Mouse (Mus musculus): ENCODE measurements around the gene Fam81b. TPM values are rescaled to one million over a fixed set of nuclear protein-coding genes. Genes with fewer than 3 reads are reported as not detected.
"Not testable (repeated sequence)": the region's sequence is repeated elsewhere in the genome, so short reads cannot be mapped to it uniquely, and the experiment has no call there.

Fam81b gene
- total RNA-seq (2018; cell fraction: chromatin; rRNA removed) = not detected
- total RNA-seq (2018; cell fraction: cytosol; rRNA removed) = not detected
- total RNA-seq (2018; cell fraction: nucleus; rRNA removed) = not detected
- not detected in 3 replicates for polyA plus RNA-seq (2018)

DNA sequence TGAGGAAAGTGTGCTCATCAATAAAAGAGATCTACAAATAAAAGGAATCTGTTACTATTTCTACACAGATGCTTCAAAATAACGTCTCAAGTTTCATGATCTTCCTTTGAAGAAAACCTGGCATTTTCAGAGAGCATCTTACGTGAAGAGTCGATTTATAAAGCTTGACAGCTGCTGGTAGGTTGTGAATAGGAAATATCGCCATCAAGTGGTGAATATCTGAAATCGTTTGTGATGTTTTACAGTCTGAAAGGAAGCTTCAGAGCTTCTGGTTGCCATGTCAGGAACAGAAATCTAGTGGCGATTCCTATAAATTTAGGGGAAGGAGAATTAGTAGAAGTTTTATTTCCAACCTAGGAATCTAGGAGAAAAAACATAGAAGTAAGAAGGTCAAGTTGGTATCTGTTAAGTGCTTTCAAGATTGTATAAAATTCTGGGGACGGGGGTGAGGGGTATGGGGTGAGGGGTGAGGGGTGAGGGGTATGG is at the start of gene Fam81b:
Gene Fam81b (minus strand): TSS at position 436 of the 486 bp plus-strand sequence.
- H3K4me3 ChIP-seq (ENCODE audit: inconsistent target) = no peak within 1 kb of the TSS
- H3K27ac ChIP-seq = no peak within 1 kb of the TSS
- WGBS (ENCODE audit: missing documents) = 9% methylated on average over 6 of the region's 7 CpGs
- H3K79me2 ChIP-seq (ENCODE audit: inconsistent target) = no peaks in the 10 kb centered on the region
- H3K36me3 ChIP-seq (ENCODE audit: inconsistent target) = no peaks in the 10 kb centered on the region

- H3K79me2 ChIP-seq (ENCODE audit: inconsistent target); H3K27ac ChIP-seq; H3K36me3 ChIP-seq (ENCODE audit: inconsistent target); H3K4me3 ChIP-seq (ENCODE audit: inconsistent target): not testable (repeated sequence)
- WGBS (ENCODE audit: missing documents) = 85% methylated on average over 7 of the region's 21 CpGs
Observed at GRCm38 (mm10) chr13:76345941-76346340, 41.1 kb upstream of the Fam81b start.

GRCm38 (mm10) chr13:76318635-76319034 is 13.8 kb upstream of the Fam81b start:
- no peak overlapping the region for H3K27ac ChIP-seq
- H3K79me2 ChIP-seq (ENCODE audit: inconsistent target) = no peaks in the 10 kb centered on the region
- WGBS (ENCODE audit: missing documents) = 78% methylated on average over 3 of the region's 3 CpGs
- H3K4me3 ChIP-seq (ENCODE audit: inconsistent target) = no peak overlapping the region
- no peaks in the 10 kb centered on the region for H3K36me3 ChIP-seq (ENCODE audit: inconsistent target)

DNA sequence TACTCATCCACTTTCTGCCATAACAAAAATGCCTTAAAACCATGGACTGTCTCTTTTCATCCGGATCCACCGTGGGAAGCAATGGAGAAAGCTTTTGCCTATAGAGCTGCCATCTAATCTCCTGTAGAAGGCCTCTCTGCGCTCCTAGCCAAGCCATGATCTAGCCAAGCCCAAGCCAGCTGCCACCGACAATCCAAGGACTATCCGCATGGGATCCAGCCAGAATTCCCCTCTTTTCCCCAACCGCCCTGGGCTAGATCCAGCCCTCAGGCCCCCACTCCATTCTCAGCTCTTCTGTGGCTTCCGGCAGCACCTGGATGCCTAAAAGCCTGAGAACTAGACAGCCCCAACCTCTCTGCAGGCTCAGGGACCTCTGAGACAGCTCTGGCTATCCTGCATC is 6.7 kb upstream of the Fam81b start:
- Histone ChIP-seq H3K36me3 (ENCODE audit: inconsistent target) (no peaks in the 10 kb centered on the region), H3K27ac (no peak overlapping the region), H3K4me3 (ENCODE audit: inconsistent target) (no peak overlapping the region), H3K79me2 (ENCODE audit: inconsistent target) (no peaks in the 10 kb centered on the region)
- WGBS (ENCODE audit: missing documents) = 94% methylated on average over 7 of the region's 7 CpGs

GRCm38 (mm10) chr13:76308811-76309210 is 3.9 kb upstream of the Fam81b start:
- H3K36me3 ChIP-seq (ENCODE audit: inconsistent target) = no peaks in the 10 kb centered on the region
- no peak overlapping the region for H3K27ac ChIP-seq
- no peak overlapping the region for H3K4me3 ChIP-seq (ENCODE audit: inconsistent target)
- H3K79me2 ChIP-seq (ENCODE audit: inconsistent target) = no peaks in the 10 kb centered on the region
- WGBS (ENCODE audit: missing documents) = 53% methylated on average over 1 of the region's 1 CpGs

GRCm38 (mm10) chr13:76305655-76306365 is 938 bp upstream of the Fam81b start:
- Histone ChIP-seq H3K4me3 (ENCODE audit: inconsistent target) (no peak overlapping the region), H3K36me3 (ENCODE audit: inconsistent target) (no peaks in the 10 kb centered on the region), H3K27ac (no peak overlapping the region), H3K79me2 (ENCODE audit: inconsistent target) (no peaks in the 10 kb centered on the region)
- 49% methylated on average over 2 of the region's 2 CpGs for WGBS (ENCODE audit: missing documents)

- H3K4me3 ChIP-seq (ENCODE audit: inconsistent target) = no peak overlapping the region
- no peaks in the 10 kb centered on the region for H3K36me3 ChIP-seq (ENCODE audit: inconsistent target)
- no peaks in the 10 kb centered on the region for H3K79me2 ChIP-seq (ENCODE audit: inconsistent target)
- WGBS (ENCODE audit: missing documents) = 92% methylated on average over 3 of the region's 3 CpGs
- H3K27ac ChIP-seq = no peak overlapping the region
Observed at GRCm38 (mm10) chr13:76305241-76305640, 369 bp upstream of the Fam81b start.

GRCm38 (mm10) chr13:76304201-76304600 is 671 bp downstream of the Fam81b start:
- Histone ChIP-seq H3K4me3 (ENCODE audit: inconsistent target) (no peak overlapping the region), H3K79me2 (ENCODE audit: inconsistent target) (no peaks in the 10 kb centered on the region), H3K36me3 (ENCODE audit: inconsistent target) (no peaks in the 10 kb centered on the region), H3K27ac (no peak overlapping the region)
- WGBS (ENCODE audit: missing documents) = 81% methylated on average over 1 of the region's 1 CpGs

DNA sequence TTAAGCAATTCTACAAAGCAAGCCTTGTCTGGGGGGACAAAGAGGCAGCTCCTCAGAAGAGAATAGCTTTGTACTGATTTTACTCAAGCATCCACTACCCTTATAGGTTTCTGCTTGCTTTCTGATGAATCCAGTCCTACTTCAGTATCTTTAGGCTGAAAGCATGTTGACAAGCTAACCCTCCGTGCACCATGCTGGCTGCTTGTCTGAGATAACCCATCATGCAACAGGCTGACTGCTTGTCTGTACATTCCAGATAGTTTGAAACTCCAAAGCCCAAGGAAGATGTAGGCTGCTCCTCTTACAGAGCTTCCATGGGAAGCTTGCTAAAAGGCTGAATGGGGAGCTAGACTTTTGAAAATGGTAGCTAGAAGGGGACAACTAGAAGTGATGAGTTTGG is 1.7 kb downstream of the Fam81b start:
- Histone ChIP-seq H3K27ac (no peak overlapping the region), H3K4me3 (ENCODE audit: inconsistent target) (no peak overlapping the region), H3K36me3 (ENCODE audit: inconsistent target) (no peaks in the 10 kb centered on the region), H3K79me2 (ENCODE audit: inconsistent target) (no peaks in the 10 kb centered on the region)
- 86% methylated on average over 1 of the region's 1 CpGs for WGBS (ENCODE audit: missing documents)

DNA sequence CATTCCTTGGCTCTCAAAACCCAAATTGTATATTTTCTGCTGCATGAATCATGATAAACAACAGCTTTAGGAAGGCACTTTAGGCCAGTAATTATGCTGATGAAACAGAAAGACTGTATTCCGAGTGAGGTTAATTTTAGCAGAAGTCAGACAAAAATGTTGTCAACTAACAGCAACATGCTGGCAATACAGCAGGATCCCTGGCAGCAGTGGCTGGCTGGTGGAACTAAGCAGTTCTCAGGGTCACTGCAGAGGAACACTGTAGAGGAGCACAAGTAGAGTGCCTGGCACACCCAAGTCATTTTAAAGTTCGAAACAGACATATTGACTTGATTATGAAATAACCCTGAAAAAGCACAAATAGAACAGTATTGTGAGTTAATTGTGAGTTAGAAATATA is 2.8 kb downstream of the Fam81b start:
- WGBS (ENCODE audit: missing documents) = 86% methylated on average over 2 of the region's 2 CpGs
- Histone ChIP-seq H3K36me3 (ENCODE audit: inconsistent target) (no peaks in the 10 kb centered on the region), H3K79me2 (ENCODE audit: inconsistent target) (no peaks in the 10 kb centered on the region), H3K27ac (no peak overlapping the region), H3K4me3 (ENCODE audit: inconsistent target) (no peak overlapping the region)

- Histone ChIP-seq H3K79me2 (ENCODE audit: inconsistent target) (no peaks in the 10 kb centered on the region), H3K4me3 (ENCODE audit: inconsistent target) (no peak overlapping the region), H3K36me3 (ENCODE audit: inconsistent target) (no peaks in the 10 kb centered on the region), H3K27ac (no peak overlapping the region)
- 96% methylated on average over 4 of the region's 4 CpGs for WGBS (ENCODE audit: missing documents)
Observed at GRCm38 (mm10) chr13:76292050-76292449, 12.8 kb downstream of the Fam81b start.

- H3K36me3 ChIP-seq (ENCODE audit: inconsistent target) = no peaks in the 10 kb centered on the region
- WGBS (ENCODE audit: missing documents) = 95% methylated on average over 3 of the region's 3 CpGs
Observed at GRCm38 (mm10) chr13:76284597-76284996, 20.3 kb downstream of the Fam81b start.

DNA sequence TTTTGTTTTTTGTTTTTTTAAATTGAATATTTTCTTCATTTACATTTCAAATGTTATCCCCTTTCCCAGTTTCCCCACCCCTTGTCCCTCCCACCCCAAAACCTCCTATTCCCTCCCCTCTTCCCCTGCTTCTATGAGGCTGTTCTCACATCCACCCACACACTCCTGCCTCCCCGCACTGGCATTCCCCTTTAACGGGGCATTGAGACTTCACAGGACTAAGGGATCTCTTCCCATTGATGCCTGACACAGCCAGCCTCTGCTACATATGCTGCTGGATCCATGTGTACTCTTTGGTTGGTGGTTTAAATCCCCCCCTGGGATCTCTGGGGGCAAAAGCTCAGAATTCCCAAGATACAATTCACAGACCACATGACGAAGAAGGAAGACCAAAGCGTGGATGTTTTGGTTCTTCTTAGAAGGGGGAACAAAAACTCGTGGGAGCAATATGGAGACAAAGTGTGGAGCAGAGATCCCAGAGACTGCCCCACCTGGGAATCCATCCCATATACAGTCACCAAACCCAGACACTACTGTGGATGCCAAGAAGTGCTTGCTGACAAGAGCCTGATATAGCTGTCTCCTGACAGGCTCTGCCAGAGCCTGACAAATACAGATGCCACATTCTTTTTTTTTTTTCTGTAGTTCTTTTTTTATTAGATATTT is 40.4 kb downstream of the Fam81b start:
- Histone ChIP-seq H3K79me2 (ENCODE audit: inconsistent target) (no peaks in the 10 kb centered on the region), H3K36me3 (ENCODE audit: inconsistent target) (no peaks in the 10 kb centered on the region), H3K4me3 (ENCODE audit: inconsistent target) (no peak overlapping the region), H3K27ac (no peak overlapping the region)
- 91% methylated on average over 5 of the region's 5 CpGs for WGBS (ENCODE audit: missing documents)

More at GRCm38 (mm10) chr13:76284597-76284996, 20.3 kb downstream of the Fam81b start:
- Histone ChIP-seq H3K79me2 (ENCODE audit: inconsistent target) (no peaks in the 10 kb centered on the region), H3K4me3 (ENCODE audit: inconsistent target) (no peak overlapping the region), H3K27ac (no peak overlapping the region)

- WGBS (ENCODE audit: missing documents) = 86% methylated on average over 1 of the region's 1 CpGs
- Histone ChIP-seq H3K36me3 (ENCODE audit: inconsistent target) (no peaks in the 10 kb centered on the region), H3K79me2 (ENCODE audit: inconsistent target) (no peaks in the 10 kb centered on the region), H3K4me3 (ENCODE audit: inconsistent target) (no peak overlapping the region), H3K27ac (no peak overlapping the region)
Observed at GRCm38 (mm10) chr13:76258766-76259165, 46.1 kb downstream of the Fam81b start.

GRCm38 (mm10) chr13:76256350-76256749 is 48.5 kb downstream of the Fam81b start:
- WGBS (ENCODE audit: missing documents) = 8% methylated on average over 3 of the region's 3 CpGs
- H3K36me3 ChIP-seq (ENCODE audit: inconsistent target) = no peaks in the 10 kb centered on the region
- no peak overlapping the region for H3K4me3 ChIP-seq (ENCODE audit: inconsistent target)
- no peaks in the 10 kb centered on the region for H3K79me2 ChIP-seq (ENCODE audit: inconsistent target)
- H3K27ac ChIP-seq = no peak overlapping the region

Data from macrophage (primary cell).